Mouse (Mus musculus) ES-E14 (cell line): ENCODE measurements around the gene Vmn1r70. TPM values are rescaled to one million over a fixed set of nuclear protein-coding genes. Genes with fewer than 3 reads are reported as not detected.

Experiments
- DNase-seq: peaks from one replicate; pipeline ENCODE4 v3.0.0-alpha.2; 2013; ENCODE audit warnings: low read depth, low spot score
- H3K27ac ChIP-seq: 2 replicates; pipeline ENCODE4 v1.5.1; 2012; ENCODE audit warnings: low read depth, mild to moderate bottlenecking, low read length, moderate library complexity, mixed read lengths; ENCODE audit not compliant: poor library complexity, insufficient read depth, severe bottlenecking
- H3K36me3 ChIP-seq: 2 replicates; pipeline ENCODE4 v1.6.1; 2012; ENCODE audit warnings: mild to moderate bottlenecking, low read length, moderate library complexity, mixed read lengths; ENCODE audit not compliant: control insufficient read depth, poor library complexity, insufficient read depth, severe bottlenecking
- H3K4me1 ChIP-seq, 2 experiments: fragments of 150-350 bp in 1 of 2; sonication (generic) in 1 of 2; 2 replicates each; pipeline ENCODE4 v1.6.1; 2012; ENCODE audit warnings: low read length in 2 of 2, mild to moderate bottlenecking in 1 of 2, mixed read lengths in 1 of 2; ENCODE audit not compliant: control insufficient read depth in 2 of 2, insufficient read depth in 2 of 2, poor library complexity in 1 of 2
- H3K4me3 ChIP-seq, 2 experiments: fragments of 150-350 bp in 1 of 2; sonication (generic) in 1 of 2; 2 replicates each; pipeline ENCODE4 v1.5.1; 2012; ENCODE audit warnings: low read length in 2 of 2, low read depth in 1 of 2, mild to moderate bottlenecking in 1 of 2, mixed read lengths in 1 of 2; ENCODE audit not compliant: insufficient read depth in 1 of 2, poor library complexity in 1 of 2, severe bottlenecking in 1 of 2
- H3K9ac ChIP-seq: 2 replicates; pipeline ENCODE4 v1.6.1; 2012; ENCODE audit warnings: low read depth, mild to moderate bottlenecking, low read length, mixed read lengths; ENCODE audit not compliant: poor library complexity, insufficient read depth, severe bottlenecking
- H3K9me3 ChIP-seq: fragments of 150-350 bp; sonication (generic); 2 replicates; pipeline ENCODE4 v1.6.1; 2012; ENCODE audit warnings: low read depth, mild to moderate bottlenecking, low read length; ENCODE audit not compliant: control insufficient read depth, insufficient read depth
- CHD2 ChIP-seq: IDR thresholded peaks from 2 replicates; pipeline ENCODE4 v1.6.1; 2014; ENCODE audit warnings: mild to moderate bottlenecking, low read depth, low read length, inconsistent platforms
- HCFC1 ChIP-seq: IDR thresholded peaks from 2 replicates; pipeline ENCODE4 v1.6.1; 2012; ENCODE audit warnings: low read length, inconsistent platforms, borderline replicate concordance; ENCODE audit not compliant: insufficient read depth
- MAFK ChIP-seq: IDR thresholded peaks from 2 replicates; pipeline ENCODE4 v1.6.1; 2014; ENCODE audit warnings: mild to moderate bottlenecking, low read depth, low read length, inconsistent platforms; ENCODE audit not compliant: insufficient read depth
- ZC3H11A ChIP-seq: IDR thresholded peaks from 2 replicates; pipeline ENCODE4 v1.6.1; 2012; ENCODE audit warnings: low read depth, mild to moderate bottlenecking, inconsistent platforms, low read length, borderline replicate concordance
- ZNF384 ChIP-seq: IDR thresholded peaks from 2 replicates; pipeline ENCODE4 v1.6.1; 2012; ENCODE audit warnings: low read depth, low read length, inconsistent platforms
- in situ Hi-C, 2 experiments: fragments of 600-800 bp; cut with MboI; formaldehyde crosslinking; loops; one replicate each; pipeline ENCODE4 v1.15.1; 2025; ENCODE audit warnings: low sequenced_read_pairs in 2 of 2, inconsistent platforms in 1 of 2; ENCODE audit not compliant: unreplicated experiment in 2 of 2
- total RNA-seq: library from RNA; depleted of rRNA; stranded (reverse); fragments of 300-350 nt; gene quantifications from 2 replicates; pipeline ENCODE4 v1.2.3, GENCODE M21; 2012; rRNA removed

Gene Vmn1r70
- not detected in 2 replicates for total RNA-seq

DNA sequence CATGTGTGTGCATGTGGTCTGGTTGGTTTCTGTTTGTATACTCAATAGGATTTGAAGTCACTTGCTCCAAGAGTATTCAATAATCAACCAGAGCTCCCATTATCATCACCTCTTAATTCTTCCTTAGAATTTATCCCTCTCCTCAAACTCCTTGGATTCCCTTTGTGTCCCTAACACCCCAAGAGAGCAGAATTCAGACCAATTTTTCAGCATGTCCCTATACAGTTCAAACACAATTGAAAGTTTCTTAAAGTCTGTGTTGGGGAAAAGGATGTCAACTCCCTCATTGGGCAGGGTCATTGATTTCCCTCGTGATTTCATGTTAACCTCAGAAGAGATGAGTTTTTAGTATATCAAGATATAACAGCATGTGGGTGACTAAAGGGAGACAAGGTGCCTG lies at the start of gene Vmn1r70:
Gene Vmn1r70, plus strand, starts transcription at position 301 of the 400 bp plus-strand sequence.
- no peak for TF ChIP-seq CHD2
- TF ChIP-seq ZC3H11A: no peak
- TF ChIP-seq ZNF384: no peak
- TF ChIP-seq MAFK: no peak
- TF ChIP-seq HCFC1: no peak
- H3K4me1 ChIP-seq: no peaks in the 10 kb centered on the region
- H3K27ac ChIP-seq: no peak within 1 kb of the TSS
- no peak within 1 kb of the TSS for H3K9ac ChIP-seq
- no peaks in the 10 kb centered on the region for H3K36me3 ChIP-seq
- no peaks in the 10 kb centered on the region for H3K9me3 ChIP-seq
- H3K4me3 ChIP-seq: no peak within 1 kb of the TSS
- in situ Hi-C loops: no loop called here
- no peak for DNase-seq

DNA sequence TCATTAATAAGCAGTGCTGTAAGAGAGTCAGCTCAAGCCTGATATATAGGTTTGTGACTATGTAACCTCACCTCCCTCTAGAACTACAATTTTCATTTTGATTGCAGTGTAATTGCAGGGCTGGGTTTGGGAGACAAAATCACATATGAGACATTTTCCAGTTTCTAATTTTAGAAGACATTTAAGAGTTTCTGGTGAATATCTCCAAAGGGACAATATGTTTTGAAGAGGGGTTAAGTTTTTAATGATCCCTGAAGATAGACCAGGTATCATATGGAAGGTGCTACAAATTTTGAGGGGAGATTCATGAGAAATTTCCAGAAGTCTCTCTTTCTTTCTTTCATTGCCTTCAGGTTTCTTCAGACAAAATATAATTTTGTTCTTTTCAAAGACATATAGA lies 17.8 kb upstream of the Vmn1r70 start, which contains the start of gene Vmn1r69:
Gene Vmn1r69, minus strand, starts transcription at position 101 of the 400 bp plus-strand sequence.
- TF ChIP-seq ZNF384 (no peak), ZC3H11A (no peak)
- no peak for DNase-seq
- no peak within 1 kb of the TSS for H3K9ac ChIP-seq
- H3K36me3 ChIP-seq: no peaks in the 10 kb centered on the region
- no peaks in the 10 kb centered on the region for H3K4me1 ChIP-seq
- H3K27ac ChIP-seq: no peak within 1 kb of the TSS
- no peaks in the 10 kb centered on the region for H3K9me3 ChIP-seq
- in situ Hi-C loops: no loop called here
- H3K4me3 ChIP-seq: no peak within 1 kb of the TSS

Other genes starting within 250 kb of the Vmn1r70 start
- not detected in 2 replicates for gene Vmn1r67, start 188.2 kb upstream of the Vmn1r70 start, total RNA-seq
- gene Zik1, start 136.1 kb upstream of the Vmn1r70 start, total RNA-seq: 4.5 and 6.0 TPM in 2 replicates
- not detected in 2 replicates for gene Vmn1r68, start 73.0 kb upstream of the Vmn1r70 start, total RNA-seq
- not detected in 2 replicates for gene Vmn1r69, start 17.9 kb upstream of the Vmn1r70 start, total RNA-seq
- gene Nlrp4b, start 56.3 kb downstream of the Vmn1r70 start, total RNA-seq: not detected in 2 replicates
- not detected in 2 replicates for gene Vmn1r71, start 122.8 kb downstream of the Vmn1r70 start, total RNA-seq